Mouse (Mus musculus): Measurements from ENCODE around the gene A630010A05Rik.
"Not testable (repeated sequence)": the region's sequence is repeated elsewhere in the genome, so short reads cannot be mapped to it uniquely, and the experiment has no call there.

Gene A630010A05Rik

GRCm38 (mm10) chr16:14562017-14562416, at the start of gene A630010A05Rik:
TSS of gene A630010A05Rik (plus strand) at chr16:14562317.
- no peak for DNase-seq (ENCODE audit: low spot score)

- no peak for DNase-seq (ENCODE audit: low spot score)
Measured at GRCm38 (mm10) chr16:14535766-14536165, 26.4 kb upstream of the A630010A05Rik start.

GRCm38 (mm10) chr16:14557191-14557590, 4.9 kb upstream of the A630010A05Rik start:
- DNase-seq (ENCODE audit: low spot score), result not testable (repeated sequence)

Data from adipocyte (in vitro differentiated cells).